Mouse (Mus musculus) MEL (cell line): ENCODE results near the gene Atp23. TPM values are rescaled to one million over a fixed set of nuclear protein-coding genes. Genes with fewer than 3 reads are reported as not detected.

Source experiments
- DNase-seq: peaks from one replicate; pipeline ENCODE4 v3.0.0; 2011; ENCODE audit warnings: low read depth, low spot score
- H3K27ac ChIP-seq: 2 replicates; pipeline ENCODE4 v1.5.1; 2012; ENCODE audit warnings: low read depth, mild to moderate bottlenecking, control low read depth, low read length, moderate library complexity; ENCODE audit not compliant: control insufficient read depth
- H3K27me3 ChIP-seq, 2 experiments: fragments of 150-350 bp in 1 of 2; sonication (generic) in 1 of 2; 2 replicates each; pipeline ENCODE4 v1.6.1; 2012; ENCODE audit warnings: low read length in 2 of 2, mild to moderate bottlenecking in 2 of 2, improper control_type of control experiment in 1 of 2, moderate library complexity in 1 of 2; ENCODE audit not compliant: insufficient read depth in 2 of 2, control insufficient read depth in 1 of 2
- H3K36me3 ChIP-seq, 2 experiments: 2 replicates each; pipeline ENCODE4 v1.6.1; 2012 to 2014; ENCODE audit warnings: low read length in 2 of 2, improper control_type of control experiment in 1 of 2, inconsistent platforms in 1 of 2, mild to moderate bottlenecking in 1 of 2; ENCODE audit not compliant: insufficient read depth in 2 of 2, control insufficient read depth in 1 of 2
- H3K4me1 ChIP-seq, 2 experiments: fragments of 150-350 bp in 1 of 2; sonication (generic) in 1 of 2; 2 replicates each; pipeline ENCODE4 v1.6.1; 2012; ENCODE audit warnings: low read length in 2 of 2, improper control_type of control experiment in 1 of 2, mild to moderate bottlenecking in 1 of 2; ENCODE audit not compliant: insufficient read depth in 2 of 2, control insufficient read depth in 1 of 2
- H3K4me3 ChIP-seq, 2 experiments: fragments of 150-350 bp in 1 of 2; sonication (generic) in 1 of 2; 2 replicates each; pipeline ENCODE4 v1.5.1; 2012; ENCODE audit warnings: low read depth in 2 of 2, low read length in 2 of 2, mild to moderate bottlenecking in 2 of 2, moderate library complexity in 2 of 2, control low read depth in 1 of 2, improper control_type of control experiment in 1 of 2; ENCODE audit not compliant: control insufficient read depth in 1 of 2, insufficient read depth in 1 of 2
- H3K79me2 ChIP-seq: 2 replicates; pipeline ENCODE4 v1.6.1; 2012; ENCODE audit warnings: mild to moderate bottlenecking, low read length, moderate library complexity; ENCODE audit not compliant: control insufficient read depth, poor library complexity, insufficient read depth
- H3K9ac ChIP-seq: 2 replicates; pipeline ENCODE4 v1.6.1; 2012; ENCODE audit warnings: low read depth, mild to moderate bottlenecking, control low read depth, low read length, moderate library complexity; ENCODE audit not compliant: control insufficient read depth, poor library complexity, severe bottlenecking
- H3K9me3 ChIP-seq: fragments of 150-350 bp; sonication (generic); replicated peaks from 2 replicates; pipeline ENCODE4 v1.6.1; 2012; ENCODE audit warnings: mild to moderate bottlenecking, low read length, improper control_type of control experiment, moderate library complexity; ENCODE audit not compliant: insufficient read depth
- CHD1 ChIP-seq: IDR thresholded peaks from 2 replicates; pipeline ENCODE4 v1.6.1; 2012; ENCODE audit warnings: low read depth, mild to moderate bottlenecking, inconsistent platforms, low read length, improper control_type of control experiment
- CTCF ChIP-seq, 3 experiments: IDR thresholded peaks in 2 of 3; conservative IDR thresholded peaks in 1 of 3; 2 replicates each; pipeline ENCODE4 v1.5.1; 2011 to 2012; ENCODE audit warnings: low read length in 3 of 3, low read depth in 2 of 3, mild to moderate bottlenecking in 2 of 3, improper control_type of control experiment in 1 of 3, inconsistent platforms in 1 of 3, mixed read lengths in 1 of 3, moderate library complexity in 1 of 3; ENCODE audit not compliant: control insufficient read depth in 1 of 3, insufficient read depth in 1 of 3, poor library complexity in 1 of 3, severe bottlenecking in 1 of 3
- E2F4 ChIP-seq: IDR thresholded peaks from 2 replicates; pipeline ENCODE4 v1.6.1; 2011; ENCODE audit warnings: low read depth, low read length, improper control_type of control experiment, borderline replicate concordance
- JUND ChIP-seq: IDR thresholded peaks from 2 replicates; pipeline ENCODE4 v1.6.1; 2011; ENCODE audit warnings: low read depth, mild to moderate bottlenecking, improper control_type of control experiment, low read length
- MAFK ChIP-seq: IDR thresholded peaks from 2 replicates; pipeline ENCODE4 v1.6.1; 2011; ENCODE audit warnings: low read depth, mild to moderate bottlenecking, low read length, improper control_type of control experiment, borderline replicate concordance
- MAX ChIP-seq: IDR thresholded peaks from 2 replicates; pipeline ENCODE4 v1.6.1; 2011; ENCODE audit warnings: low read length, improper control_type of control experiment
- MAZ ChIP-seq: IDR thresholded peaks from 2 replicates; pipeline ENCODE4 v1.6.1; 2012; ENCODE audit warnings: low read depth, mild to moderate bottlenecking, inconsistent platforms, low read length, improper control_type of control experiment
- MEF2A ChIP-seq: IDR thresholded peaks from 2 replicates; pipeline ENCODE4 v1.6.1; 2014; ENCODE audit warnings: low read depth, mild to moderate bottlenecking, inconsistent platforms, low read length, improper control_type of control experiment; ENCODE audit not compliant: poor library complexity, insufficient replicate concordance, severe bottlenecking; ENCODE audit errors: extremely low read depth
- MYB ChIP-seq: IDR thresholded peaks from 2 replicates; pipeline ENCODE4 v1.6.1; 2011; ENCODE audit warnings: mild to moderate bottlenecking, low read depth, low read length, improper control_type of control experiment
- NELFE ChIP-seq: IDR thresholded peaks from 2 replicates; pipeline ENCODE4 v1.6.1; 2011; ENCODE audit warnings: low read depth, low read length, improper control_type of control experiment
- TAL1 ChIP-seq: IDR thresholded peaks from 2 replicates; pipeline ENCODE4 v1.6.1; 2012; ENCODE audit warnings: mild to moderate bottlenecking, inconsistent platforms, low read length, moderate library complexity, mixed read lengths
- TCF12 ChIP-seq: IDR thresholded peaks from 2 replicates; pipeline ENCODE4 v1.6.1; 2014; ENCODE audit warnings: low read depth, mild to moderate bottlenecking, inconsistent platforms, low read length, improper control_type of control experiment, moderate library complexity
- UBTF ChIP-seq: IDR thresholded peaks from 2 replicates; pipeline ENCODE4 v1.6.1; 2012; ENCODE audit warnings: low read depth, mild to moderate bottlenecking, inconsistent platforms, low read length, improper control_type of control experiment, moderate library complexity, borderline replicate concordance; ENCODE audit not compliant: insufficient read depth
- ZKSCAN1 ChIP-seq: IDR thresholded peaks from 2 replicates; pipeline ENCODE4 v1.6.1; 2012; ENCODE audit warnings: low read depth, mild to moderate bottlenecking, inconsistent platforms, low read length, improper control_type of control experiment, moderate library complexity
- ZNF384 ChIP-seq: IDR thresholded peaks from 2 replicates; pipeline ENCODE4 v1.6.1; 2012; ENCODE audit warnings: low read depth, mild to moderate bottlenecking, inconsistent platforms, low read length, improper control_type of control experiment
- polyA plus RNA-seq, 2 experiments: library from polyadenylated mRNA; stranded (reverse) in 1 of 2; unstranded in 1 of 2; fragments of >175 nt in 1 of 2; fragments of >200 nt in 1 of 2; gene quantifications; 2 replicates each; pipeline versions ENCODE4 v1.2.1 to v1.2.4; 2012; ENCODE audit warnings: low replicate concordance in 2 of 2, low read depth in 1 of 2; ENCODE audit not compliant: insufficient read length in 2 of 2, insufficient read depth in 1 of 2, missing spikeins in 1 of 2
- total RNA-seq: library from RNA; depleted of rRNA; stranded (reverse); fragments of 300-350 nt; gene quantifications from 2 replicates; pipeline ENCODE4 v1.2.3, GENCODE M21; 2012

Atp23 gene
- total and polyA plus RNA-seq, 3 experiments: 23.0 to 26.1 TPM; not detected in 1

GRCm38 (mm10) chr10:126935121-126935520 is 34.0 kb upstream of the Atp23 start:
- Histone ChIP-seq H3K4me3 (no peak overlapping the region), H3K27ac (no peak overlapping the region), H3K9ac (no peak overlapping the region), H3K27me3 (no peaks in the 10 kb centered on the region), H3K36me3 (no peaks in the 10 kb centered on the region), H3K79me2 (no peaks in the 10 kb centered on the region), H3K9me3 (no peaks in the 10 kb centered on the region), H3K4me1 (no peaks in the 10 kb centered on the region)
- TF ChIP-seq MAX (no peak), JUND (no peak), NELFE (no peak), MYB (no peak), MAZ (no peak), MEF2A (no peak), TCF12 (no peak), TAL1 (no peak), ZKSCAN1 (no peak)
- no peak for DNase-seq

DNA sequence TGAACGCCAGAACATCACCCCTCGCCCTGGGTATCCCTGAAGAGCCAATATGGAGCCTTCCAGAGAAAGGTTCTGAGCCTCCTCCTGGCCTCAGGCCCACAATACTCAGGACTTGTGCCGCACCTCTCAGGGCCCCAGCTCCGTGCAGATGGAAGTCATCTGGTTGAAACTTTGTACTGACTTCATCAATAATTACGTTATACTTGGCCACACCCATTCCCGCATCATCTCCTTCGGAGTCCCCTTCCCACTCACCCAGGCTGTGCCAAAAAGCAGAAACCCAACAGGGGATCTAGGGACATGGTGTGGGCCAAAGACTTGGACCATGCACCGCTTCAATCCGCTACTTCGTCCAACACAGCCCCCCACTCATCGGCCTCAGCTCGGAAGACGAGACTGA is 33.4 kb upstream of the Atp23 start:
- TF ChIP-seq CHD1 (no peak), CTCF (IDR thresholded peaks at IDR 0.05 in 2 of 3, conservative IDR thresholded peaks at IDR 0.05 in 1 of 3; ENCODE audit: control insufficient read depth in 1 of 3, insufficient read depth in 1 of 3, low read depth in 2 of 3, low read length in 3 of 3, poor library complexity in 1 of 3, severe bottlenecking in 1 of 3) (no peak), TAL1 (no peak), ZKSCAN1 (no peak), MAX (no peak)
- no peaks in the 10 kb centered on the region for H3K9me3 ChIP-seq
- H3K9ac ChIP-seq: no peak overlapping the region
- H3K4me1 ChIP-seq: no peaks in the 10 kb centered on the region
- no peak overlapping the region for H3K4me3 ChIP-seq
- no peaks in the 10 kb centered on the region for H3K36me3 ChIP-seq
- no peaks in the 10 kb centered on the region for H3K79me2 ChIP-seq
- no peaks in the 10 kb centered on the region for H3K27me3 ChIP-seq
- no peak for DNase-seq
- no peak overlapping the region for H3K27ac ChIP-seq

GRCm38 (mm10) chr10:126931760-126932139 is 30.6 kb upstream of the Atp23 start:
- no peak overlapping the region for H3K27ac ChIP-seq
- H3K27me3 ChIP-seq: no peaks in the 10 kb centered on the region; a peak in 1 of 4 replicates
- H3K4me1 ChIP-seq: no peaks in the 10 kb centered on the region
- no peak for DNase-seq
- H3K4me3 ChIP-seq: no peak overlapping the region
- no peaks in the 10 kb centered on the region for H3K36me3 ChIP-seq
- H3K79me2 ChIP-seq: no peaks in the 10 kb centered on the region
- no peak overlapping the region for H3K9ac ChIP-seq
- H3K9me3 ChIP-seq: no peaks in the 10 kb centered on the region
- TF ChIP-seq E2F4: no peak
- no peak for TF ChIP-seq ZNF384
- no peak for TF ChIP-seq ZKSCAN1
- TF ChIP-seq MAFK: no peak
- TF ChIP-seq UBTF: no peak
- TF ChIP-seq CHD1: no peak
